Mouse (Mus musculus): ENCODE data around the gene Sema3b. TPM values are rescaled to one million over a fixed set of nuclear protein-coding genes. Genes with fewer than 3 reads are reported as not detected.
A peak's percentile ranks its signal among the peaks of the same experiment; 100 is the strongest.

Gene Sema3b
- polyA plus RNA-seq, 1 experiment from 2014 or later: 3.4 TPM

DNA sequence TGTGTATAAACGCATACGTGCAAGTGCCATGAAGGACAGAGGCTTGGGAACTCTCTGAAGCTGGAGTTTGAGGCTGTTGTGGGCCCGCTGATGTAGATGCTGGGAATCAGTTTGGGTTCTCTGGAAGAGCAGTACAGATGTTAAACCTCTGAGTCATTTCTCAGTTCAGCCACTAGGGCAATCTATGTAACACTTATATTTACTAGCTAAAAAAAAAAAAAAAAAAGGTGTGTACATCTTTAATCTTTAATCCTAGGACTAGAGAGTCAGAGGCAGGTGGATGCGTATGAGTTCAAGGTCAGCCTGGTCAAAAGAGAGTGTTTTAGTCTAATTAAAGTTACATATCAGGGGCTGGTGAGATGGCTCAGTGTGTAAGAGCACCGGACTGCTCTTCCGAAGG lies 37.9 kb upstream of the Sema3b start:
- ATAC-seq (ENCODE audit: insufficient number of reproducible peaks, low FRiP score, low TSS enrichment, low read depth) (no peak), DNase-seq (ENCODE audit: low spot score) (no peak)
- H3K36me3 ChIP-seq (ENCODE audit: control insufficient read depth, insufficient read depth, low read length): no peaks in the 10 kb centered on the region
- H3K27ac ChIP-seq (replicated peaks; ENCODE audit: low read depth, low read length): no peak overlapping the region
- peaks cover 10% of the 10 kb centered on the region; the same call in 1 of the 2 replicates for H3K4me1 ChIP-seq (ENCODE audit: control insufficient read depth, insufficient read depth, low read length)
- H3K4me2 ChIP-seq (ENCODE audit: low read depth, severe bottlenecking): no peak overlapping the region
- H3K27me3 ChIP-seq (ENCODE audit: control insufficient read depth, insufficient read depth, low read length): no peaks in the 10 kb centered on the region
- no peaks in the 10 kb centered on the region for H3K9me3 ChIP-seq (ENCODE audit: control insufficient read depth, low read length)
- WGBS: 81% methylated on average over 6 of the region's 6 CpGs
- no peak overlapping the region for H3K4me3 ChIP-seq (ENCODE audit: low read depth, low read length)
- no peak overlapping the region for H3K9ac ChIP-seq (ENCODE audit: low read length)

DNA sequence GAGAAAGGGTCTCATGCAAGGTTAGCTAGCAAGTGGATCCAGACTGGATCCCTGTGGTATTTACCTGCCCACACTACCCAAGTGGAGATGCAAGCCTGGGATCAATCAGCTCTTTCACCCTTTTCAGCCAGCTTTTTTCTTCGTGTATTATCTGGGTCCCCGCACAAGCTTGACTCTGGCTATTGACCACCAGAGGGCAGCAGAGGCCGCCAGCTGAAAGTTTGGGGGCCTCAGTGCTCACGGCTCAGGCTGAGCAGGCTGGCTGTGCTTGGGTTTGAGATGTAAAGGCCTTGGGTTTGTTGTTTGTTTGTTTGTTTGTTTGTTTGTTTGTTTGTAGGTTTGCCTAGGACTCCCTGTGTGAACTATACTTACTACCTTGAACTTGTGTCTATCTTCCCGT lies 36.5 kb upstream of the Sema3b start:
- ATAC-seq (ENCODE audit: insufficient number of reproducible peaks, low FRiP score, low TSS enrichment, low read depth) (no peak), DNase-seq (ENCODE audit: low spot score) (peak; percentile 93)
- 0 out of 2 replicates have a peak overlapping the region, but pooled peaks have one; percentile 15 for H3K4me2 ChIP-seq (ENCODE audit: low read depth, severe bottlenecking)
- H3K9me3 ChIP-seq (ENCODE audit: control insufficient read depth, low read length): no peaks in the 10 kb centered on the region
- no peak overlapping the region; the same call in 1 of the 2 replicates for H3K9ac ChIP-seq (ENCODE audit: low read length)
- H3K36me3 ChIP-seq (ENCODE audit: control insufficient read depth, insufficient read depth, low read length): no peaks in the 10 kb centered on the region
- H3K27me3 ChIP-seq (ENCODE audit: control insufficient read depth, insufficient read depth, low read length): no peaks in the 10 kb centered on the region
- WGBS: 14% methylated on average over 5 of the region's 5 CpGs
- H3K27ac ChIP-seq (replicated peaks; ENCODE audit: low read depth, low read length): no peak overlapping the region
- H3K4me1 ChIP-seq (ENCODE audit: control insufficient read depth, insufficient read depth, low read length): peaks cover 10% of the 10 kb centered on the region; the same call in 1 of the 2 replicates
- no peak overlapping the region for H3K4me3 ChIP-seq (ENCODE audit: low read depth, low read length)

DNA sequence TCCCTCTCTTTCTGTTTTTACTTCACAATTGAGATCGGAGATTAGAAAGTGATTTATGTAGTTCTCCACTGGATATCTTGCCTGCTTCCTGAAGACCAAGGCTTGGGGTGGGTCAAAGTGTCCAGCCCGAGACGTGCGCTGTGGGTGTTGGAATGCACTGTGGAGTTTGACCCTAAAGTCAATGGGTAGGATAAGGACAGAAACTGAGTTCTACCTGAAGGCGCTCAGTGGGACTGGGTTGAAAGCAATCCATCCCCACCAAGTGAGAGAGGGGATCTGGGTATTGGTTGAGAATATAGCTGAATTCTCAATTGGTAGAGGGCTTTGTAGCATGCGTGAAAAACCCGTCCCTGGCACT lies 36.1 kb upstream of the Sema3b start:
- no peak for ATAC-seq (ENCODE audit: insufficient number of reproducible peaks, low FRiP score, low TSS enrichment, low read depth)
- Histone ChIP-seq H3K9me3 (ENCODE audit: control insufficient read depth, low read length) (no peaks in the 10 kb centered on the region), H3K36me3 (ENCODE audit: control insufficient read depth, insufficient read depth, low read length) (no peaks in the 10 kb centered on the region), H3K4me1 (ENCODE audit: control insufficient read depth, insufficient read depth, low read length) (peaks cover 10% of the 10 kb centered on the region; the same call in 1 of the 2 replicates), H3K27me3 (ENCODE audit: control insufficient read depth, insufficient read depth, low read length) (no peaks in the 10 kb centered on the region), H3K27ac (replicated peaks; ENCODE audit: low read depth, low read length) (no peak overlapping the region), H3K9ac (ENCODE audit: low read length) (peak overlapping the region; percentile 55; the same call in 1 of the 2 replicates), H3K4me2 (ENCODE audit: low read depth, severe bottlenecking) (0 out of 2 replicates have a peak overlapping the region, but pooled peaks have one; percentile 15), H3K4me3 (ENCODE audit: low read depth, low read length) (no peak overlapping the region)
- DNase-seq (ENCODE audit: low spot score): no peak
- 48% methylated on average over 7 of the region's 7 CpGs for WGBS

DNA sequence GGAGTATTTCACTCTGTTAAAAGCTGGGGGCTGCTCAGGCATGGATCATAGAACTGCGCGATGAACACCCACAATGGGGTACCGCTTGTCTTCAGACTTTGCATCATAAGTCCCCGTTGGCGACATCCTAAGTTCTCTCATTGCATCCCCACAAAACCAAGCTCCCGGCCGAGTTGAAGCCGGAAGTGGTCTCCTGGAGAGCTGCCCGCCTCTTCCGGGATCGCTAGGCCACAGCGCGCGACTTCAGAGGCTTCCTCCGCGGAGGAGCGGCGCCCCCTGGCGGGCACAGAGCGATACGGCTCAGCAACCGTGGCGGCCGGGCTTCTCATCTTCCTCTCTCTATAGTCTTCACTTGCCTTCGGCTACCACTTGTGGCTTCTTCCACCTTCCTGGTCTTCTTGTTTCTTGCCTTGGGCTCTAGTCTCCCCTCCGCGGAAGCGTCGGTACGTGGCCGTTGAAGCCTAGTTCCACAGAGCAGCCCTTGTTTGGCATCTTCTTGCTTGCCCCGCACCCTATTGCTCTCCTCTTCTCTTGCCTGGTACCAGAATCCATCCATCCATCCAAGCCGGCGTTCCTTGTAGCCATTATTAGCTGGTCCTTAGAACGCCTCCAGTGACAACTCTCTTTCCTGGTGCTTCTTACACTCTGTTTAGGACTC lies 35.6 kb upstream of the Sema3b start:
- peak; percentile 97 for DNase-seq (ENCODE audit: low spot score)
- Histone ChIP-seq H3K4me1 (ENCODE audit: control insufficient read depth, insufficient read depth, low read length) (peaks cover 10% of the 10 kb centered on the region; the same call in 1 of the 2 replicates), H3K36me3 (ENCODE audit: control insufficient read depth, insufficient read depth, low read length) (no peaks in the 10 kb centered on the region), H3K27ac (replicated peaks; ENCODE audit: low read depth, low read length) (no peak overlapping the region; the same call in 1 of the 2 replicates), H3K4me3 (ENCODE audit: low read depth, low read length) (peak overlapping the region; percentile 33), H3K9me3 (ENCODE audit: control insufficient read depth, low read length) (no peaks in the 10 kb centered on the region), H3K27me3 (ENCODE audit: control insufficient read depth, insufficient read depth, low read length) (no peaks in the 10 kb centered on the region), H3K4me2 (ENCODE audit: low read depth, severe bottlenecking) (peak overlapping the region; percentile 65), H3K9ac (ENCODE audit: low read length) (peak overlapping the region; percentile 58)
- peak; percentile 78 for ATAC-seq (ENCODE audit: insufficient number of reproducible peaks, low FRiP score, low TSS enrichment, low read depth)
- WGBS: 6% methylated on average over 35 of the region's 35 CpGs

DNA sequence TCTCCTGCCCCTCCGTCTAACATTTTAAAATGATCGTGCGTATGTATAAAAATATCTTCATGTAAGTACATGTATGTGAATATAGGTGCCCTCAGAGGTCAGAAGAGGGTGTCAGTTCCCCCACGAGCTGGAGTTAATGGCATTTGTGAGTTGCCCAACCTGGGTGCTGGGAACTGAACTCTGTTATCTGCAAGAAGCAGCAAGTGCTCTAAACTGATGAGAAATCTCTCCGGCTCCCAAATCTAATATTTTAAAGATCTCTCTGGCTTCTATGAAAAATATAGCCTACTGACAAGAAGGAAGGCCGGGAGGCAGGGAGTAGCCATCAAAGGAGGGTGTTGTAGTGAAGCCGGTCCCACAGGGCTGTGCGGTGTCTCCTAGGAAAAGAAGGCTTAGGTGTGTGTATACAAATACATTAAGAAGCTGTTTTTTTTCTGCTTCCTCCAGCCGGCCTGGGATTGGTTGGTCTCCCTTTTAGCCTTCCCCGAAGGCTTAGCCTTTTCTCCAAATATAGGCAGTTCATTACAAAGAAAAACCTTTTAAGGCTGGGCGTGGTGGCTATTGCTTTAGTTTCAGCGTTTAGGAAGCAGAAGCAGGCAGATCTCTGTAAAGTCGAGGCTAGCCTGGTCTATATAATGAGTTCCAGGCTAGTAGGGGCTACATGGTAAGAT lies 34.6 kb upstream of the Sema3b start:
- H3K4me1 ChIP-seq (ENCODE audit: control insufficient read depth, insufficient read depth, low read length): peaks cover 10% of the 10 kb centered on the region; the same call in 1 of the 2 replicates
- H3K4me3 ChIP-seq (ENCODE audit: low read depth, low read length): peak overlapping the region; percentile 33
- H3K36me3 ChIP-seq (ENCODE audit: control insufficient read depth, insufficient read depth, low read length): no peaks in the 10 kb centered on the region
- no peaks in the 10 kb centered on the region for H3K27me3 ChIP-seq (ENCODE audit: control insufficient read depth, insufficient read depth, low read length)
- H3K27ac ChIP-seq (replicated peaks; ENCODE audit: low read depth, low read length): no peak overlapping the region
- no peaks in the 10 kb centered on the region for H3K9me3 ChIP-seq (ENCODE audit: control insufficient read depth, low read length)
- DNase-seq (ENCODE audit: low spot score) (no peak), ATAC-seq (ENCODE audit: insufficient number of reproducible peaks, low FRiP score, low TSS enrichment, low read depth) (no peak)
- WGBS: 93% methylated on average over 13 of the region's 13 CpGs
- no peak overlapping the region; the same call in 1 of the 2 replicates for H3K4me2 ChIP-seq (ENCODE audit: low read depth, severe bottlenecking)
- no peak overlapping the region for H3K9ac ChIP-seq (ENCODE audit: low read length)

DNA sequence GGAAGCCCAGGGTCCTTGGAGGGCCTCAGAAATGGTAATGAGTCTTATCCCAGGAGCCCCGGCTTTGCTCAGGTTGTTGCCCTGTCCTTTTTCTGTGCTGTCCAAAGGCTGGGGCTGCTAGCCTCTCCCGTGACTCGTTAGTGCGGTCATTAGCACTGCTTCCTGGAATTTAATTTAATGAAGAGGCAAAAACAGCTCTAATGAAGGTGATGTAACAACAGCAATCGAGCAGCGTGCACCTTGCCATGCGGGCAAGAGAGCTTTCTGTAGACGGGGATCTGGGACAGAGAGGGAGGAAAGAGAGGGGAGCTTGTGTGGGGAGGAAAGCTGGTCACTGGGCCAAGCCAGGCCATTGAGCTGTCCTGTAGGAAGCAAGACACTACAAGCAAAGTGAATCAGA lies 32.6 kb upstream of the Sema3b start:
- Histone ChIP-seq H3K27ac (replicated peaks; ENCODE audit: low read depth, low read length) (no peak overlapping the region), H3K9ac (ENCODE audit: low read length) (0 out of 2 replicates have a peak overlapping the region, but pooled peaks have one; percentile 13), H3K4me2 (ENCODE audit: low read depth, severe bottlenecking) (no peak overlapping the region), H3K4me1 (ENCODE audit: control insufficient read depth, insufficient read depth, low read length) (peaks cover 20% of the 10 kb centered on the region), H3K9me3 (ENCODE audit: control insufficient read depth, low read length) (no peaks in the 10 kb centered on the region), H3K36me3 (ENCODE audit: control insufficient read depth, insufficient read depth, low read length) (no peaks in the 10 kb centered on the region), H3K27me3 (ENCODE audit: control insufficient read depth, insufficient read depth, low read length) (no peaks in the 10 kb centered on the region), H3K4me3 (ENCODE audit: low read depth, low read length) (no peak overlapping the region)
- 34% methylated on average over 8 of the region's 8 CpGs for WGBS
- ATAC-seq (ENCODE audit: insufficient number of reproducible peaks, low FRiP score, low TSS enrichment, low read depth): no peak
- no peak for DNase-seq (ENCODE audit: low spot score)

DNA sequence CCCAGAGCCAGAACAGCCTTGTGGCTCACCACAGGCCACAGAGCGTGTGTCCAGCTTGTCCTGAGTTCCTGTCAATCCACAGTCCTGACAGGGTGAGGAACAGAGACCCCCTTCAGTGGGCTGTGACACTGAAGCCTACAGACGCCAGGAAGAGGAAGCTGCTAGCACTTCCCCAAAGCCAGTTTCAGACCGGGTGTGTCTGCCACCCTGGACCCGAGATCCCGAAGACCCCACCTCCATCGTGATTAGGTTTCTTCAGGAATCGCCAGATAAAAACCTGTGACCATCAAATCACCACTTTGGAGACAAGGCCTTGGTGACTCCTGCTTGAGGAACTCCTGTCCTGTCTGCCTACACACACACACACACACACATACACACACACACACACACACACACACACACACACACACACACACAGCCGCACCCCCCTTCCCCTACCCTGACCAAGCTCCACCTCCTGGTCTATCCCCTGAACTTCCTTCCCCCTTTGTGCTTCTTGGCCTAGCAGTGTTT lies 31.3 kb upstream of the Sema3b start:
- Histone ChIP-seq H3K27ac (replicated peaks; ENCODE audit: low read depth, low read length) (no peak overlapping the region), H3K4me3 (ENCODE audit: low read depth, low read length) (no peak overlapping the region), H3K36me3 (ENCODE audit: control insufficient read depth, insufficient read depth, low read length) (no peaks in the 10 kb centered on the region), H3K4me1 (ENCODE audit: control insufficient read depth, insufficient read depth, low read length) (peaks cover 25% of the 10 kb centered on the region), H3K27me3 (ENCODE audit: control insufficient read depth, insufficient read depth, low read length) (no peaks in the 10 kb centered on the region), H3K9ac (ENCODE audit: low read length) (no peak overlapping the region), H3K4me2 (ENCODE audit: low read depth, severe bottlenecking) (no peak overlapping the region), H3K9me3 (ENCODE audit: control insufficient read depth, low read length) (no peaks in the 10 kb centered on the region)
- ATAC-seq (ENCODE audit: insufficient number of reproducible peaks, low FRiP score, low TSS enrichment, low read depth) (no peak), DNase-seq (ENCODE audit: low spot score) (no peak)
- 47% methylated on average over 8 of the region's 8 CpGs for WGBS

DNA sequence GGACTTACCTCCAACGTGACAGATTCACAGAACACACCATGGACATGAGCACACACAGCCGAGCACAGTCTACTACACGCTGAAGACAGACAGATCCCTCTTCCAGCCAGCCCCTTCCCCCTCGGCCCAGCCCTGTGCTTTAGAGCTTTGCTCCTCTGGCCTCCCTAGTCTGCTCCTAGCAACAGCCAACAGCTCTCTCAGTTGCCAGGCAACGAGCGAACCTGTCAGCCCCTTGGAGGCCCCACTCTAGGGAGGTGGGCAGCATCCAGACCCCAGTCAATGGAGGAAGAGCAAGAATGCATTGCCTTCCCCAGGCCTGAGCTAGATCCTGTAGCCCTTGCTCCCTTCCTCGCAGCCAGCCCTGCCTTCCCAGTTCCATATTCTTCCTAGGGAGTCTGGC lies 28.0 kb upstream of the Sema3b start:
- peak overlapping the region; percentile 34; the same call in 1 of the 2 replicates for H3K9ac ChIP-seq (ENCODE audit: low read length)

More for the DNA sequence above, 28.0 kb upstream of the Sema3b start:
- 0 out of 2 replicates have a peak, but pooled peaks cover 2% of the 10 kb centered on the region for H3K36me3 ChIP-seq (ENCODE audit: control insufficient read depth, insufficient read depth, low read length)
- no peak for ATAC-seq (ENCODE audit: insufficient number of reproducible peaks, low FRiP score, low TSS enrichment, low read depth)
- H3K4me3 ChIP-seq (ENCODE audit: low read depth, low read length): no peak overlapping the region
- H3K4me1 ChIP-seq (ENCODE audit: control insufficient read depth, insufficient read depth, low read length): peaks cover 30% of the 10 kb centered on the region
- no peaks in the 10 kb centered on the region for H3K9me3 ChIP-seq (ENCODE audit: control insufficient read depth, low read length)
- WGBS: 31% methylated on average over 7 of the region's 7 CpGs
- 0 out of 2 replicates have a peak overlapping the region, but pooled peaks have one; percentile 14 for H3K27ac ChIP-seq (replicated peaks; ENCODE audit: low read depth, low read length)
- peak; percentile 60 for DNase-seq (ENCODE audit: low spot score)
- 0 out of 2 replicates have a peak overlapping the region, but pooled peaks have one; percentile 17 for H3K4me2 ChIP-seq (ENCODE audit: low read depth, severe bottlenecking)
- no peaks in the 10 kb centered on the region for H3K27me3 ChIP-seq (ENCODE audit: control insufficient read depth, insufficient read depth, low read length)

All from limb, embryonic 11.5 days (tissue).